Mouse (Mus musculus): ENCODE measurements around the gene Emsy.

GRCm38 (mm10) chr7:98701771-98702170 lies 45.2 kb upstream of the Emsy start:
- no peak for TF ChIP-seq CTCF (IDR thresholded peaks at IDR 0.05)
- TF ChIP-seq EP300 (IDR thresholded peaks at IDR 0.05), result no peak
